Mouse (Mus musculus): Measurements from ENCODE around the gene Gm3194. TPM values are rescaled to one million over a fixed set of nuclear protein-coding genes. Genes with fewer than 3 reads are reported as not detected.
"Not testable (repeated sequence)": the region's sequence is repeated elsewhere in the genome, so short reads cannot be mapped to it uniquely, and the experiment has no call there.

Gm3194 gene
- 0.39 and 0.50 TPM in 2 replicates for polyA plus RNA-seq (2015; fragmentation: Nextera tagmentation; extraction: Ambion mirVana)

- not testable (repeated sequence) for H3K4me3 ChIP-seq; H3K9me3 ChIP-seq; ATAC-seq (ENCODE audit: borderline replicate concordance, extremely low read depth, low FRiP score, low TSS enrichment); H3K36me3 ChIP-seq; H3K4me1 ChIP-seq; H3K4me2 ChIP-seq; H3K27ac ChIP-seq; H3K9ac ChIP-seq; H3K27me3 ChIP-seq
- no CpG with 5 or more reads among the region's 3 CpGs for WGBS
These were observed at the start of gene Gm3194 for GRCm38 (mm10) chr14:5455367-5455766. TSS of gene Gm3194 (minus strand) at chr14:5455467.

GRCm38 (mm10) chr14:5501374-5501773, 46.1 kb upstream of the Gm3194 start, which contains the start of gene Gm3488:
TSS of gene Gm3488 (plus strand) at chr14:5501674.
- H3K4me1 ChIP-seq; H3K27ac ChIP-seq; ATAC-seq (ENCODE audit: borderline replicate concordance, extremely low read depth, low FRiP score, low TSS enrichment); H3K4me3 ChIP-seq; H3K27me3 ChIP-seq; H3K36me3 ChIP-seq; H3K9me3 ChIP-seq; H3K9ac ChIP-seq; H3K4me2 ChIP-seq: not testable (repeated sequence)
- no CpG with 5 or more reads among the region's 35 CpGs for WGBS

- not testable (repeated sequence) for ATAC-seq (ENCODE audit: borderline replicate concordance, extremely low read depth, low FRiP score, low TSS enrichment); H3K9me3 ChIP-seq; H3K4me2 ChIP-seq; H3K9ac ChIP-seq; H3K4me3 ChIP-seq; H3K36me3 ChIP-seq; H3K27ac ChIP-seq; H3K27me3 ChIP-seq; H3K4me1 ChIP-seq
- 80% methylated on average over 5 of the region's 5 CpGs for WGBS
These were observed 28.6 kb upstream of the Gm3194 start, which contains the start of gene Gm3187 for GRCm38 (mm10) chr14:5483907-5484306. TSS of gene Gm3187 (plus strand) at chr14:5484207.

DNA sequence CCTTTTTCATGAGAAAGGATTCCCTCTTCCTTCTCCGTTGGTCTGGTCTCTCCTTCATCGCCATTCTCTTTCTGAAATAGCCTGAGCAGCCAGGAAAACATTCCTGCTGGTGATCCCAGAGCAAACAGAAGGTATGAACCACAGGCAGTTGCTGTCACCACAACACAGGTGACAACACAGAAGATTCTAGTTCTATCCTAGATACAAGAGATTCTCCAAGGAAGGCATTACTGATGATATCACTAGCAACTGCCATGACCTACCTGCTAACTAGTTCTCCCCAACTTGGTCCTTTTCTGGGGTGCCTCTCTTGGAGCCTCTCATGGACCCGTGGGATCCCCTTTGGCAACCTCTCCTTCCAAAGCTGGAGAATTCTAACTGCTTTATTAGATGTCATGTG, 22.5 kb upstream of the Gm3194 start, which contains the start of gene Gm8246:
Gm8246 (minus strand) TSS at position 101 of the 400 bp plus-strand sequence.
- not testable (repeated sequence) for H3K4me1 ChIP-seq; H3K36me3 ChIP-seq; H3K27ac ChIP-seq; H3K27me3 ChIP-seq; H3K9ac ChIP-seq; H3K9me3 ChIP-seq; ATAC-seq (ENCODE audit: borderline replicate concordance, extremely low read depth, low FRiP score, low TSS enrichment); H3K4me2 ChIP-seq; H3K4me3 ChIP-seq
- no CpG with 5 or more reads among the region's 3 CpGs for WGBS

DNA sequence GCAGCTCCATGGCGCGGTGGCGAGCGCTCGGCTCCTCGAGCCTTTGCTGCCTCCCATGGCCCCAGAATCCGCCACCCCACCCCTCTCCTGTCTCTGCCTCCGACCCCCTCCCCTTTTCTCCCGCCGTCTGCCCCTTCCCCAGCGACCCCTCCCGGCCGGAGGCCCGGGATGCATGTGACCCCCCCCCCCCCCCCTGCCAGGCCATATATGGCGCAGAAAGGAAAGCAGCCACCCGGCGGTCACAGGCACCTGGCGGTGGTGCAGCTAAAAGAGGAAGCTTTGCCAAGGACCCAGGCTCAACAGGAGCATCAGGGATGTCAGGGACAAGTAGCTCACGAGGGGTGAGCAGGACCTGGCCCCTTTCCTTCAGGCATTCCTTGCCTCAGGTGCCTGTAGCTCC, 5.2 kb upstream of the Gm3194 start:
- WGBS, result no CpG with 5 or more reads among the region's 19 CpGs
- H3K9me3 ChIP-seq; H3K4me3 ChIP-seq; H3K9ac ChIP-seq; H3K4me1 ChIP-seq; ATAC-seq (ENCODE audit: borderline replicate concordance, extremely low read depth, low FRiP score, low TSS enrichment); H3K27me3 ChIP-seq; H3K4me2 ChIP-seq; H3K27ac ChIP-seq; H3K36me3 ChIP-seq: not testable (repeated sequence)

DNA sequence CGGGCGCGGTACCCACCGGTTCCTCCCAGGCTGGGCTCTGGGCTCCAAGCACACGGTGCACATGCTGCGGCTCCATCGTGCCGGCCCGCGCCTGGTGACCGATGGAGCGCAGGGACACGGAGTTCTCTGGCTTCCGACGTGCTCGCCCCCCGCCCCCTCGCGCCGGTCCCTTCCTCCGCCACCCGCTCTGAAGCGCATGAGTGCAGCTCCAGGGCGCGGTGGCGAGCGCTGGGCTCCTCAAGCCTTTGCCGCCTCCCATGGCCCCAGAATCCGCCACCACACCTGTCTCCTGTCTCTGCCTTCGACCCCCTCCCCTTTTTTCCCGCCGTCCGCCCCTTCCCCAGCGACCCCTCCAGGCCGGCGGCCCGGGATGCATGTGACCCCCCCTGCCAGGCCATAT, 66.3 kb downstream of the Gm3194 start, which contains the start of gene Gm3500:
Gm3500 (minus strand) TSS at position 101 of the 400 bp plus-strand sequence.
- not testable (repeated sequence) for H3K9me3 ChIP-seq; H3K9ac ChIP-seq; H3K27ac ChIP-seq; H3K27me3 ChIP-seq; ATAC-seq (ENCODE audit: borderline replicate concordance, extremely low read depth, low FRiP score, low TSS enrichment); H3K4me2 ChIP-seq; H3K36me3 ChIP-seq; H3K4me1 ChIP-seq; H3K4me3 ChIP-seq
- WGBS, result no CpG with 5 or more reads among the region's 37 CpGs

Other genes with a start within 250 kb of the Gm3194 start
- not detected in 2 replicates for gene Gm3526, start 194.9 kb downstream of the Gm3194 start, polyA plus RNA-seq (2015; fragmentation: Nextera tagmentation; extraction: Ambion mirVana)
- gene Gm3542, start 120.5 kb downstream of the Gm3194 start, polyA plus RNA-seq (2015; fragmentation: Nextera tagmentation; extraction: Ambion mirVana), result not detected in 2 replicates
- gene Gm3500, start 66.4 kb downstream of the Gm3194 start, polyA plus RNA-seq (2015; fragmentation: Nextera tagmentation; extraction: Ambion mirVana), result 0.71 TPM in 1 of 2 replicates, not detected in the other
- not detected in 2 replicates for gene Gm8246, start 22.4 kb upstream of the Gm3194 start, polyA plus RNA-seq (2015; fragmentation: Nextera tagmentation; extraction: Ambion mirVana)
- gene Gm3187, start 28.7 kb upstream of the Gm3194 start, polyA plus RNA-seq (2015; fragmentation: Nextera tagmentation; extraction: Ambion mirVana), result not detected in 2 replicates
- 1.2 and 1.5 TPM in 2 replicates for gene Gm3488, start 46.2 kb upstream of the Gm3194 start, polyA plus RNA-seq (2015; fragmentation: Nextera tagmentation; extraction: Ambion mirVana)
- gene Gm3532, start 83.0 kb upstream of the Gm3194 start, polyA plus RNA-seq (2015; fragmentation: Nextera tagmentation; extraction: Ambion mirVana), result 0.23 TPM in 1 of 2 replicates, not detected in the other
- not detected in 2 replicates for gene Gm8265, start 177.6 kb upstream of the Gm3194 start, polyA plus RNA-seq (2015; fragmentation: Nextera tagmentation; extraction: Ambion mirVana)
- gene Gm9603, start 232.0 kb upstream of the Gm3194 start, polyA plus RNA-seq (2015; fragmentation: Nextera tagmentation; extraction: Ambion mirVana), result not detected in 2 replicates

All from lung, embryonic 15.5 days (tissue).